Comparison of ENCODE assay signal across 17 mouse cellular contexts in the genomic region with DNA sequence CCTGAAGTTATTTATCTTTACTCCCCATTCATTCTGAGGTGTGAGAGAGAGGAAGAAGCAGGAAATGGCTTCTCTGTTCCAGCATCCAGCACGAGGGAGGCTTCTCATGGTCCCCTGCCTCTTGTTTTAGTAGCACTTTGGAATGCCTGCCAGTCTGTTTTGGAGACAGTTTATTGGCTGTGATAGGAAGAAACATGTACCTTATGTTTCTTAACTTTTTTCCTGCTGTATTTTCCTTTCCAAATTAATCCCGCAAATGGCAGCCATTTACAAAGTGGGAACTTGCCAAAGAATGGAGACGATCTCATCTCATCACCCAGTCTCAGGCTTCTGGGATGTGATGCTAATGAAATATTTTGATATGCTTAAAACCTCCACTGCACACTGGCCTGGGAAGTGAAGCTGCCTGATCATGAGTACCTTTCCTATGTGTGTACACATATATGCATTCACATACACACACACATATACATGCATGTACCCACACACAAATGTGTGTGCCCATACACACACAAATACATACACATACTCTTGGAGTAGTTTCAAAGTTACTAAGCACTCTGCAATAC.
"Had no signal": no experiment of that assay in that cellular context is flagged by ENCODE, and none has a peak within 500 bp of the region (broad histone marks: within the 10 kb centered on the region; RNA-seq: fewer than 3 reads in every experiment).

No protein-coding gene starts in this region.

- ATAC-seq: midbrain, embryonic 16.5 days had no signal

- H3K36me3 ChIP-seq: midbrain, embryonic 10.5 days; midbrain, embryonic 12.5 days; neural tube, embryonic 13.5 days; neural tube, embryonic 15.5 days had no signal

- H3K4me1 ChIP-seq: neural tube, embryonic 13.5 days; neural tube, embryonic 15.5 days had no signal

- DNase-seq: lung, adult 18-20 months; lung, embryonic 14.5 days; lung, postnatal 10 days; lung, postnatal 4 days; midbrain, embryonic 14.5 days; right cerebral cortex, adult 18-20 months; right cerebral cortex, postnatal 25 days; right cerebral cortex, postnatal 4 days; spleen, adult 18-20 months; thymus, adult 18-20 months; thymus, postnatal 36 days had no signal

- H3K4me3 ChIP-seq: midbrain, embryonic 10.5 days; midbrain, embryonic 12.5 days; myocyte; neural tube, embryonic 13.5 days; neural tube, embryonic 15.5 days had no signal

- H3K4me2 ChIP-seq: lung, embryonic 14.5 days; midbrain, embryonic 12.5 days; neural tube, embryonic 13.5 days; neural tube, embryonic 15.5 days had no signal

- H3K27ac ChIP-seq: midbrain, embryonic 10.5 days; midbrain, embryonic 12.5 days; neural tube, embryonic 13.5 days; neural tube, embryonic 15.5 days had no signal

- H3K9ac ChIP-seq: lung, embryonic 14.5 days; midbrain, embryonic 12.5 days; neural tube, embryonic 13.5 days; neural tube, embryonic 15.5 days had no signal

- H3K9me3 ChIP-seq: midbrain, embryonic 10.5 days; midbrain, embryonic 12.5 days; neural tube, embryonic 13.5 days; neural tube, embryonic 15.5 days had no signal

- H3K27me3 ChIP-seq: midbrain, embryonic 12.5 days; neural tube, embryonic 13.5 days; neural tube, embryonic 15.5 days had no signal
